Mouse (Mus musculus) bone marrow macrophage, adult 2 months (primary cell): ENCODE measurements around the gene Zfand2a.

ENCODE experiments used
- CTCF ChIP-seq: IDR thresholded peaks from 2 replicates; pipeline ENCODE4 v1.5.1; 2012; ENCODE audit warnings: low read depth, mild to moderate bottlenecking, low read length, moderate library complexity
- POLR2A ChIP-seq: IDR thresholded peaks from 2 replicates; pipeline ENCODE4 v1.6.1; 2012; ENCODE audit warnings: mild to moderate bottlenecking, low read depth, low read length, borderline replicate concordance

GRCm38 (mm10) chr5:139432747-139433508, 51.4 kb downstream of the Zfand2a start:
- TF ChIP-seq CTCF = no peak
- TF ChIP-seq POLR2A = no peak
